Mouse (Mus musculus): ENCODE measurements at regions not wholly inside any gene's neighbourhood (a gene's known extent, or its start where the extent isn't known, plus 50 kb on each side); places are given as distances from the start of the nearest gene placed in this dataset.

DNA sequence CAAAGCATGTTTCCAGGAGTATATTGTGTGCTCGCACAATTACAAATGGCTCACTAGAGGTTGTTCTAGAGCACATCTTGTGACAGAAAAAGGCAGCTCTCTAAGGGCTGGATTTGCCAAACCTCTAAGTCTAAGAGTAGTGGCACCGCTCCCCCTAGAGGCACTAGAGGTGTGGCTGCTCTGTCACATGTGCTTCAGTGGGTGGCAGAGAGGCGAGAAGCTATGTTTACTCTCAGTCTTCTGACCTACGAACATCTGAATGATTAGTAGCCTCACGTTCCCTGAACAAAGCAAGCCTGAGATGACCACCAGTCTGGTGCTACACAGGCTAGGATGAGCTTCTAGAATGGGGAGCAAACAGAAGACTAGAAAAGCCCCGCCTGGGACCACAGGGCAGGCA, 212.6 kb upstream of the Clint1 start:
- DNase-seq (ENCODE audit: inconsistent age in 2 of 2, low spot score in 1 of 2): no peak

DNA sequence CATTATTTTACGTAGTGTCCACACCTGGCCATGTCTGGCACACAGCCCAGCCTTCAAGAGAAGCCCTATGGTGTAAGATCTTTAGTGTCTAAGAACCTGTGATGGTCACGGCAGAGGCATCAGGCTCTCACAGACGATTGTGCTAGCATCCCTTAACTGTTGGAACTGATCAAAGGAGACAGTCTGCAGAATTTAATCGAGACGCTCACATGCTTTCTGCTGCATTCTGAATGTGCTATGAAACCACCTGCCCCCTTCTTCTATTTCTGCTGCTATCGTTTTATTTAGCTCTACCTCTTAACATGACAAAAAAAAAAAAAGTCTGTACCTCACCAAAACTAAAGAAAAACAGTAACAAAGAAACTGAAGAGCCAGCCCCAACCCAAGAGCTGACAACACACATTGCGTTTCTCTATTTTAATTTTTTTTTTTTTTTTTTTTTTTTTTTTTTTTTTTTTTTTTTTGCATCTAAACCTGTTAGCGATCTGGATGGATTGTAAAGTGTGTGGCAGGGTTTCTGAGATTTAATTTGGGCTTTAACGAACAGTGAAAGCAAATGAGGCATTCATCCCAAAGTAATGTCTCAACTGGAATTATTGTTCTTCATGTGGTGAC, 209.6 kb upstream of the Clint1 start:
- DNase-seq (ENCODE audit: inconsistent age in 2 of 2, low spot score in 1 of 2): no peak

DNA sequence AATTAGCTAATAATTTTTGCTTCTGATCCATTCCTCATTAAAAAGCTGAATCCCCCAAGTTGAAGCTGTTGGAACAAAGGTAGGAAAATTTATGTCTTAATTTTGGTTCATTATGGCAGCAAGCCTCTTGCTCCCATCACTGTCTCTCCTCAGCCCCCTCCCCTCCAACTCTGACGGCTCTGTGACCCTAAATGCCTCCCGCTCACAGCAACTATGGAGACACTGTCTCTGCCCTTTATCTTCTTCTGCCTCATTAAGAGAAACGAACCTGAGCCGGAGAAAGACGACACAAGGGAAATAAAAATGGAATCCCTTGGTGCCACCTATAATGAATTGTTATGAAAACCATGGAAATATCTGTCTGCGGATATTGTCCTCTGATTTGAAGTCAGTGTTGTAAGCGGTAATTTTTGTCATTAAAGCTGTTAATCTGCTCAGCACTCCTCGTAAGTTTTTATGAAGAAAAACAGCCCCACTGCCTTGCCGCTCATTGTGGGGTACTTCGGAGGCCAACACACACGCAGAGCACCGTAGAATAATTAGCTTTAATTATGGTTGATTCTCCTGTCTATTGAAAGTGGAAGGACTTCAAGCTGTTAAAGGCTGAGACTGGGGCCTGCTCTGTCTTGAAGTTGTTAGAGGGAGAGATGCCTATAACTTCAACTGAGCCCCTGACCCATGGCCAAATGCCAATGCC, 208.1 kb upstream of the Clint1 start:
- no peak for DNase-seq (ENCODE audit: inconsistent age in 2 of 2, low spot score in 1 of 2)

DNA sequence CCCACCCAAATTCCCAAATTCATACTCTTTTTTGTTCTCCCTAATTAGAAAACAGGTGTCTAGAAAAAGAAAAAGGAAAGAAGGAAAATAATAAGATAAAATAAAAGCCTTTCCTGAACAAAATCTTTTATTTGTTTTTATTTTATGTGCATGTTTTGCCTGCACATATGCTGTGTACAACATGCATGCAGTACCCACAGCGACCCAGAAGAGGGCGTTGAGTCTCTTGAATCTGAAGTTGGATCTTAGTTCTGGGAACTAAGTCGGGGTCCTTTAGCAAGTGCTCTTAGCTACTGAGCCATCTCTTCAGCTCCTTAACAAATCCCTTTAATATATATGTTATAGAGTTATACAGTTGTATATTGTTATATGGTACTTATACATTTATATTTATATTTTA, 206.0 kb upstream of the Clint1 start:
- no peak for DNase-seq (ENCODE audit: inconsistent age in 2 of 2, low spot score in 1 of 2)

DNA sequence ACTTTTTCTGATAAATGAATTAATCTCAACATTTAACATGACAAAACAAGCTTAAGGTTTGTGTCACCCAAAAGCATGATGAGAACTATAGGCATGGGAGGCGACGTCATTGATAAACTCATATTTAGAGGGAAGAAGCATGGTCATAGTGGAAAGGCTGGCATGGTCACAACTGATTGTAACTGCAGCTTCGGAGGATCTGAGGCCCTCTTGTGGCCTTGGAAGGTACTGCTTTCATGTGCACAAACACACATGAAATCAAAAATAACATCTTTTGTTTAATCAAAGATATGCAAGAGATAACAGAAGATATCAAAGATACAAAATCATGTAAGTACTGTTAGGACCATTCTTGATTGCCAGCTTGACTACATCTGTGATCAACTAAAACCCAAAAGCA, 204.0 kb upstream of the Clint1 start:
- peak in 1 of 2 experiments; percentile 26 for DNase-seq (ENCODE audit: inconsistent age in 2 of 2, low spot score in 1 of 2)

DNA sequence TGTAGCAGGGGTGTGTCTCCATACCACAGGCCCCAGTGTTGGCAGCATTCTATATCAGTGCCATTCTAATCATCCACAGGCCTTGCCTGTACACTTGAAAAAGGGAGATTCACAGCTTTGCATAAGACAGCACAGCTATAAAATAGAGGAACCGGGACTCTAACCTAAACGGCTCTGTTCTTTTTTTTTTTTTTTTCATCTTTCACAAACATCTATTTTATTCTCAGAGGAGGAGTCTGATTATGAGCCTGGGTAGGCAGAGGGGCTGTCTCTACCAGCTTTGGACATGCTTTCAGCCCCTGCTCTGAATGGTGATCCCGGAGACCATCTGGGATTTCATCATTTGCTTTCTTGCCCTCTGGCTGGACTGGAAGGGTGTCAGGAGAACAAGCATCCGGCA, 195.6 kb upstream of the Clint1 start:
- DNase-seq (ENCODE audit: inconsistent age in 2 of 2, low spot score in 1 of 2): no peak

DNA sequence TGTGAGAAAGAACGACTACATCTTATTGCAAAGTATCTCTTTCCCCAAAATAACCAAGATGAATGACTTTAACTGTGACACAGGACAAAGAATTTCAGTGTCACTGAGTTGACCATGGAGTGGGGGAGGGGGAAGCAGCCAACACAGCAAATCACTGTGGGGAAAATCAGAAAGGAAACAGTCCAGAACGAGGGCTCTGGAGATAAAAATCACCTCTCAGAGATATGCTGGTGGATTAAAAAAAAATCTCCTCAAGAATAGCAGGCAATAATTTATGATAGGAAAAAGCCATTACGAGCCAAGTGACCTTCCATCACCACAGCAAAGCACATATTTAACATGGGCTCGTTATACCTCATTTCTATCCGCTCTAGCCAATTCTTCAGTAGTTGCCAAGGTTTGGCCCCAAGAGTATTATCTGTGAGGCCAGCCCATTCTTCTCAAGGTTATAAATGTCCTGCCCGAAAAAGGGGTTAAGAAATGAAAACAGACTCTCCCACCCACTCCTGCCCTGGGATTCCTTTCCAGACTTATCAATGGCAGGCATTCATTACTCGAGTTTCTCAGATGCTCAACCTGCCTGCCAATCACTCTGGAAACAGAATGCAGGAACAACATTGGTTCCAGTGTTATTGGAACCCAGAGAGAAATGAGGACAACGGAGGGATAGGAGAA, 181.6 kb upstream of the Clint1 start:
- DNase-seq (ENCODE audit: inconsistent age in 2 of 2, low spot score in 1 of 2): peak in 1 of 2 experiments; percentile 37

DNA sequence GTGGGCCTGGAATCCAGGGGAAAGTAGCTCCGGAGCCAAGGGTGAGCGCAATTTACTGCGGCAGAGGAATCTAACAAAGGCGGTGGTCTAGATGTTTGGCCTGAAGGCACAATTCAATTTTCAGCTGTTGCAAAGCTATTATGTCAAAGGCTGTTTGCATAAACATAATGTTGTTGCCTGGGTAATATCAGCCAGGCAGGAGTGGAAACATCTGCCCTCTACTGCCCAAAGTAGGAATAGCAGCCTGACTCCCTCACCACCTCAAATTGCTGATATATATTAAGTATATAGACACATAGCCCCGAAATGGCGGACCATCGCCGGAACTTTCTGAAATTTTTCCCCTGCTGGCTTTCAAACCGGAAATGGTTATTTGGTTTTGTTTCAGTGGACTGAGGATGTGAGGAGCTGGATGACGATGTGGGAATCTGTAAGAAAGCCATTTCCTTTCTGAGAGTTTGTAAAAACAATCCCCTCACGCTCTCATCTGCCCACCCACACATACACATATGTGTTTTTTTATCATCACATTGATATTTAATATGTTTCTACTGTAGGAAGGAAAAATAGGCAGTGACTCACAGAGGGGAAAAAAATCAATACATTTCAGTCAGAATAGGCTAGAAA, 173.1 kb upstream of the Clint1 start:
- peak; percentile 45 to 84 for DNase-seq (ENCODE audit: inconsistent age in 2 of 2, low spot score in 1 of 2)

DNA sequence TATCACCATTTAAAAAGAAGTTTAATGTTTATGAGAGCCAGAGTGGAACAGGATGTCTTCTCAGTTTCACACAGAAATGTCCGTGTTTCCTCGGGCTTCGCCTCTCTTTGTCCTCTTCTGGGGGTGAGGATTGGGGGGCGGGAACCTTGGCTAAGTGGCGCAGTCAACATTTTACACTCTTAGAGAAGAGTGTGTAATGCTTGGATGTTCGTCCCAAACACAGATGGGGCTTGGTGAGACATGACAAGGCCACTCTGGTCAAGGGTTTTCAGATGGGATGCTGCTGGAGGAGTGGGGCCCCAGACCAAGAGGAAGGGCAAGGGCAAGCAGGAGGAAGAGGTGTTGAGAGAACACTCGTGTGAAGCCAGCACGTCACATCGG, 172.6 kb upstream of the Clint1 start:
- DNase-seq (ENCODE audit: inconsistent age in 2 of 2, low spot score in 1 of 2): no peak

DNA sequence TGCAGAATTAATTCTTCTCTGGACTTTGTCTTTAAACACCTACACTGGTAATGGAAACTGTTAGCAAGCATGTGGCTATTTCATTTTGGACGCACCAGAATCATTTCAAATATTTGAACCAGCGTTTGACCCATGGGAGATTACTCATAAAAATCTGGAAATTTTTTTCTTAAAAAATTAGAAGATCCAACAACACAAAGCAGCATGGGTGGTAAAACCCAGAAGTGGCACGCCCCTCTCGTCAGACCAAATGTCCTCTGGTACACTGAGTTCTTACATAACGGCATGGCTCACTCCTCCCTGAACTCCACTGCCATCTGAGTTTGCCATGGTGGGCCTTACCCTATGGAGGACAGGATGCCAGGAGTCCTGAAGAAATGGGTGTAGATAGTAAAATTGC, 166.3 kb upstream of the Clint1 start:
- DNase-seq (ENCODE audit: inconsistent age in 2 of 2, low spot score in 1 of 2): no peak

DNA sequence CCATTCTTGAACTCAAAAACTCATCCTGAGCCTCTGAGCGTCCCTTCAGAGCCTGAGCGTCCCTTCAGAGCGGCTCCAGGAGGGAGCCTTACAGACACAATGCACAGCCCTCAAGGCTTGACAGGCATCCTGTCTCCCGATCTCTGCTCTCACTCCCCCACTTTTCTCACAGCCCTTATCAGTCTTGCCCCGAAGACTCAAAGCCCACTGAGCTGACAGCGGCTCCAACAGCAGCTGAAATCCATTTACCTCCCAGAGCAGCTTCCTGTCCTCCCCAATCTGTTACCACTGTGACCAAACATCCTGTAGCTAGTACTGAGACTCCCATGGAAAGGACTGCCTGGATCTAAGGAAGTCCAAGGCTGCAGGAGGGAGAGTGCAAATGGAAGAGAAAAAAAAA, 158.6 kb upstream of the Clint1 start:
- no peak for DNase-seq (ENCODE audit: inconsistent age in 2 of 2, low spot score in 1 of 2)

DNA sequence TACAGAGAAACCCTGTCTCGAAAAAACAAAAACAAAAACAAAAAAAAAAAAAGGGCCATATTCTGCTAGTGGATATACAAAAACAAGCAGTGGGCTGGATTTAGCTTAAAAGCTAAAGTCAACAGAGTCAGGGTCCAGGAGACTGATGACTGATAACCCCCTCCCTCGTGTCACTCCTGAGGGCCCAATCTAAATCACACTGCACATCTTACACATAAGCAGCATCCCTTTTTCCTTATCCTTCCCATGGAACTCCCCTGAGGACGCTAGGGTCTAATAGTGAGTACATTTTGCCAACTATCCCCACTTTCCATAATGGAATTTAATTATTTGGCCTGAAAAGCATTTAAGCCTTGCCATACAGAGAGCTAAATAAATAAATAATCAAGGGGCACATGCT, 150.3 kb upstream of the Clint1 start:
- DNase-seq (ENCODE audit: inconsistent age in 2 of 2, low spot score in 1 of 2): no peak

DNA sequence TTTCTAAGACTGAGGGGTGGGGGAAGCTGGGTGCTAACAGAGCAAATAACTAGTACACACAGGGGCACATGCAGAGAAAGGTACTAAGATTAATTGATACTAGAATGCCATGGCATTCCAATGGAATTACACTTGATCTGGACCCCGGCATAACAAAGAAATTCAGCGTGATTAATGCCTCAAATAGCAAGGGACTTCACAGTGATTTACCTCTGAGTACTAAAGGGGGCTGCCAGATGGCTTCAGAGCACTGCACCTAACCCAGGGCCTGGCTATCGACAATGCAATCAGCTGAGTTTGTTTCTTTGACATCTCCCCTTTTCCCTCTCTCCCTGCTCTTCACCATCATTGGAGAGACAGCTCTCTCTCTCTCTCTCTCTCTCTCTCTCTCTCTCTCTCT, 148.9 kb upstream of the Clint1 start:
- no peak for DNase-seq (ENCODE audit: inconsistent age in 2 of 2, low spot score in 1 of 2)

DNA sequence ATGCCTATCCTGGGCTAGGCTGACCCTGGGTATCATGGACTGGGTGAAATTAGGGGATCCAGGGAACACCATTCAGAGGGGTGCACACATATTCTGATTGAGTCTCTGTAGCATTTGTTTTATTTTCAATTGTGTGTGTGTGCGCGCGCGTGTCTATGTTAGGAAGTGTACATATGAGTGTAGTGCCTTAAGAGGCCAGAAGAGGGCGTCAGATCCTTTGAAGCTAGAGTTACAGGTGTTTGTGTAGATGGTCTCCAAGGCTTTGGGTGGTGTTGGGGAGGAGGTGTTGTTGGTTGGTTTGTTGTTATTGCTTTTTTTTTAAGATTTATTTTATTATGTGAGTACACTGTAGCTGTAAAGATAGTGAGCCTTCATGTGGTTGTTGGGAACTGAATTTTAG, 147.4 kb upstream of the Clint1 start:
- no peak for DNase-seq (ENCODE audit: inconsistent age in 2 of 2, low spot score in 1 of 2)

DNA sequence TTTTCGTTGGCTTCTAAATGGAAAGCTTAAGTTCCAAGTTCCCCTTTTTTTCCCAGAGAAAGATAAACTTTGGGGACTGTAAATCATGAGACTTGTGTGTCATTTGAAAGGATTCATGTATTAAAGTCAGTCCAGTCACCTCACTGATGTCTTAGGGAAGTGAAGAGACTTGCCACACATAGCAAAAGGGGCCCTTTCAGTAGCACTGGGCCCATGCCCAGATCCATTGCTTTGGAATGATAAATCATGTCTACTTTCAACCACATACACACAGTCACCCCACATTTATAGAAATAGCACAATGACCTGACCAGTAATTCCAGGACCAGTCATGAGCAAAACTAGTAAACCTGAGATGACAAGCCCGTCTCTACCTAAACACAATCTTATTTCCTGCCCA, 133.2 kb upstream of the Clint1 start:
- no peak for DNase-seq (ENCODE audit: inconsistent age in 2 of 2, low spot score in 1 of 2)

DNA sequence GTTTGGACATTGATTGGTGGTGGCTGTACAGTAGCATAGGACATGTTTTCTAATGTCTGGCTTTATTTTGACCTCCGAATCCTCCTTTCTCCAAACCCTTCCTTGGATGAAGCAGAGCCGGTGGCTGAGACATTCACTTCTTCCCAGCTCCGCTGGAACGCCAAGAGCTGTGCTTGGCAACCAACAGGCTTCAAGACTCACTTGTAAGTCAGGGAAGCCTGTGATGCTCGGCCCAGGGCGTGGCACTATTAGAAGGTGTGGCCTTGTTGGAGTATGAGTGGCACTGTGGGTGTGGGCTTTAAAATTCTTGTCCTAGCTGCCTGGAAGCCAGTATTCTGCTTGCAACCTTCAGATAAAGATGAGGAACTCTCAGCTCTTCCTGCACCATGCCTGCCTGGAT, 132.0 kb upstream of the Clint1 start:
- no peak for DNase-seq (ENCODE audit: inconsistent age in 2 of 2, low spot score in 1 of 2)

DNA sequence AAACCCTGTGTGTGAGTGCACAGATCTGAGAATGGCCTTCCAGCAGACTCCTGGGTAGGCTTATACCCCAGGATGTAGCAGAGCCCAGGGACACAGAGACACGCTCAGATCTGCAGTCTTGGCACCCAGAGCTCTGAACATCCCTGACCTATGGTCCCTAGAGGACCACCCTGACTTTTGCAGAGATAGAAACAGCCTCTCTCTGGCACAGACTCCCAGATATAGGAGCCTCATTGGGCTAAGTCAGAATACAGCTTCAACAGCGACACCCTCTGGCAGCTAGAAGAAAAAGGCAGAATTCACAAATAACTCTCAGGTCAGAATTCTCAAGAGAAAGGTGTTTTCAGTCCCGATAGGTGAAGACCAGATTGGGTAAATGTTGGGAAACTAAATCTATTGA, 115.3 kb upstream of the Clint1 start:
- peak in 1 of 2 experiments; percentile 55 for DNase-seq (ENCODE audit: inconsistent age in 2 of 2, low spot score in 1 of 2)

DNA sequence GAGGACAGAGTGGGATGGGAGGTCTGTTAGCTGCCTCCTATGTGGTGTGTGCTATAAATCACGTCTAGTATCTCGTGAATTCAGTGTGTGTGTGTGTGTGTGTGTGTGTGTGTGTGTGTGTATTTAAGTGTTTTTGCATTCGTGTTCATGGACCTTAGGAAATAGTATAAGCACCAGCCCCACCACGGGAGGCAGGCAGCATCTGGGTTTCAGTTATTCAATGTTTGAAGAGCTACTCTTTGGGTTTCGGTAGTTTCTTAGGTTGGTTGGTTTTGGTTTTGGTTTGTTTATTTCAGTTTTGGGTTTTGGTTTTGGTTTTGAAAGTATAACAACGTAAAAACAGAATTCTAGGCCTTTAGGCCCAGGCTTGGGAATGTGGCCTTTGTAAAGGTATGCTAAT, 113.5 kb upstream of the Clint1 start:
- DNase-seq (ENCODE audit: inconsistent age in 2 of 2, low spot score in 1 of 2): no peak

DNA sequence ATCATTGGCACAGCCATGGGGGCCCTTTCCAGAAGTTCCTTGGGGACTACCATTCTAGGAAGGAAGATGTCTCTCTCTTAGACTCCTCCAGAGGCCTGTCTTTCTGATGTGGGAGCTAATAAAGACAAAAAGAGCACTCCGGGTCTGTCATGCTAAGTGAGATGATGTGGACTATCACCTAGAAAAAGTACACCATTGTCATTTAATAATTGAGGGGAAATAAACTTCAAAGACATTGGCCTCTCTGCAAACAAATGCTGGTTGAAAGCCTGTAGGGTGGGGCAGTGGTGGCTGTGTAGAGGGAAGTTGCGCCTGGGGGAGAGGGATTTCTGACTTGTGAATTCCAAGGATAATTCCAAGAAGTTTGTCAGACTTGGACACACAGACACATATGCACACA, 105.9 kb upstream of the Clint1 start:
- DNase-seq (ENCODE audit: inconsistent age in 2 of 2, low spot score in 1 of 2): peak in 1 of 2 experiments; percentile 10

DNA sequence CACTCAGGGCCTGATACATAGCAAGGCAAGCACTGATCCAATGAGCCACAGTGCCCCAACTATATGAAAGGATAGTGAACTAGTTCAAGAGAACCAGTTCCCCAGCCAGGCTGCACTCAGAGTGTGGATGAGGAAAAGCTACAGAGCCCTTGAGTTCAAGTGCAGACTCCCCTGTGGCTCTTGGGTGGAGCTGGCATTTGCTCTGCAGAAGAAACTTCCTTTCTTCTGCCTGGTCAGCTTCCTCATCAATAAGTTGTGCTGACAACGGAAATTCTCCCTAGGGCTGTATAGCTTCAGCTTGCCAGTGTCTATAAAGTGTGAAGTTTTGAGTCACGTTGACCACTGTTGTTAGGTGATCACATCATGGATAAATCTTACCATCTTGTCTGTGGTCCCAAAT, 101.6 kb upstream of the Clint1 start:
- DNase-seq (ENCODE audit: inconsistent age in 2 of 2, low spot score in 1 of 2): peak in 1 of 2 experiments; percentile 19

DNA sequence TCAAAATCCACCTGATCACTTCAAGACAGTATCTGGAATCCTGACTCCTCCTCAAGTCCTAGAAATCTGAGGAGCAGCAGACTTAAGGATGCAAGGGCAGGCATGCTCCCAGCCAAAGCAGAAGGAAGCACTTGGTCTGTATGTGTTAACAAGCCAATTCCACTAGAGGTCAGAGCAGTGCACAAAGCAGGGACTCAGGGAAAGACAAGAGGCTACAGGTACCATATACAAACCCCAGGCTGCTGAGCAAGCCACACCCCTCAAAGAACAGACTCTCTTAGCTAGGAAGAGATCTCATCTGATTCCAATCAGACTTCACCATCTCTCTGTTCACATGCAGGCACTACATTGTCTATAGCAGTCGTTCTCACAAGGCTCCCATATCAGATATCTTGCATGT, 99.6 kb upstream of the Clint1 start:
- DNase-seq (ENCODE audit: inconsistent age in 2 of 2, low spot score in 1 of 2): peak; percentile 40 to 79

DNA sequence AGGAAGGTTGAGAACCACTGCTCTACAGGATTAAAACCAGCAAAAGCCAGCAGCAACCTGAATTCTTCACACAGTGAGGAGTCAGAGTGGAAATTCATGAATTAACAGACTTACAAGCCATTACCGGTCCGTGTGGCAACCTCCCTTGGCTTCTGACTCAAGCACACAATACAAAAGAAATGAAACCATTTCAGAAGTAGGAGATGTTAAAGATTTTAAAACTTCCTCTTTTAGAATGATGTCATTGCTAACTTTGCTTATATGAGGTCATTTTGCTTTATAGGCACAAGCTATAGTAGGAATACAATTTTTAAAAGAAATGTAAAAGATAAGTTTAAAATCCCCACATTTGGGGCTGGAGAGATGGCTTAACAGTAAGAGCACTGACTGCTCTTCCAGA, 99.1 kb upstream of the Clint1 start:
- DNase-seq (ENCODE audit: inconsistent age in 2 of 2, low spot score in 1 of 2): no peak

Measured in adrenal gland, adult (tissue).